Mouse (Mus musculus) embryo, embryonic 11 days (tissue): ENCODE data around the gene Ipp.

Experiments
- DNase-seq: peaks from one replicate; pipeline ENCODE4 v3.0.0-alpha.2; 2015

Gene Ipp

GRCm38 (mm10) chr4:116507425-116508218 lies at the start of gene Ipp:
Gene Ipp (plus strand): TSS chr4:116507549.
- DNase-seq, result peak; percentile 96

GRCm38 (mm10) chr4:116461943-116462342 lies 45.4 kb upstream of the Ipp start:
- DNase-seq, result no peak

- DNase-seq, result no peak
These were observed 43.9 kb upstream of the Ipp start for GRCm38 (mm10) chr4:116463231-116464125.

GRCm38 (mm10) chr4:116464126-116464981 lies 43.0 kb upstream of the Ipp start, which contains the start of gene Mast2:
Gene Mast2 (minus strand): TSS chr4:116464183.
- peak; percentile 97 for DNase-seq

- no peak for DNase-seq
These were observed 26.0 kb upstream of the Ipp start for GRCm38 (mm10) chr4:116481322-116481721.

- peak; percentile 53 for DNase-seq
These were observed 23.9 kb upstream of the Ipp start for GRCm38 (mm10) chr4:116483476-116483875.

- no peak for DNase-seq
These were observed 16.2 kb upstream of the Ipp start for GRCm38 (mm10) chr4:116491119-116491536.

GRCm38 (mm10) chr4:116491886-116492285 lies 15.5 kb upstream of the Ipp start:
- no peak for DNase-seq

- DNase-seq, result no peak
These were observed 14.9 kb upstream of the Ipp start for GRCm38 (mm10) chr4:116492460-116492859.

- no peak for DNase-seq
These were observed 13.7 kb upstream of the Ipp start for GRCm38 (mm10) chr4:116493646-116494045.

- DNase-seq, result no peak
These were observed 7.4 kb upstream of the Ipp start for GRCm38 (mm10) chr4:116499978-116500377.

GRCm38 (mm10) chr4:116506886-116507424 lies 394 bp upstream of the Ipp start:
- DNase-seq, result no peak

- DNase-seq, result no peak
These were observed 23.8 kb downstream of the Ipp start for GRCm38 (mm10) chr4:116531109-116531508.

GRCm38 (mm10) chr4:116536351-116536750 lies 29.0 kb downstream of the Ipp start:
- DNase-seq, result no peak

GRCm38 (mm10) chr4:116537737-116538136 lies 30.4 kb downstream of the Ipp start:
- no peak for DNase-seq

GRCm38 (mm10) chr4:116550432-116550831 lies 43.1 kb downstream of the Ipp start:
- DNase-seq, result no peak

- no peak for DNase-seq
These were observed 45.7 kb downstream of the Ipp start for GRCm38 (mm10) chr4:116553035-116553434.

GRCm38 (mm10) chr4:116555413-116556300 lies 48.3 kb downstream of the Ipp start, which contains the start of gene Tmem69:
Gene Tmem69 (minus strand): TSS chr4:116555936.
- DNase-seq, result peak; percentile 90

GRCm38 (mm10) chr4:116556561-116557305 lies 49.4 kb downstream of the Ipp start:
- DNase-seq, result peak; percentile 96
